Mouse (Mus musculus): ENCODE results near the gene Pnrc2. TPM values are rescaled to one million over a fixed set of nuclear protein-coding genes. Genes with fewer than 3 reads are reported as not detected.

Pnrc2 gene
- polyA plus RNA-seq, 1 experiment: 28.6 TPM

DNA sequence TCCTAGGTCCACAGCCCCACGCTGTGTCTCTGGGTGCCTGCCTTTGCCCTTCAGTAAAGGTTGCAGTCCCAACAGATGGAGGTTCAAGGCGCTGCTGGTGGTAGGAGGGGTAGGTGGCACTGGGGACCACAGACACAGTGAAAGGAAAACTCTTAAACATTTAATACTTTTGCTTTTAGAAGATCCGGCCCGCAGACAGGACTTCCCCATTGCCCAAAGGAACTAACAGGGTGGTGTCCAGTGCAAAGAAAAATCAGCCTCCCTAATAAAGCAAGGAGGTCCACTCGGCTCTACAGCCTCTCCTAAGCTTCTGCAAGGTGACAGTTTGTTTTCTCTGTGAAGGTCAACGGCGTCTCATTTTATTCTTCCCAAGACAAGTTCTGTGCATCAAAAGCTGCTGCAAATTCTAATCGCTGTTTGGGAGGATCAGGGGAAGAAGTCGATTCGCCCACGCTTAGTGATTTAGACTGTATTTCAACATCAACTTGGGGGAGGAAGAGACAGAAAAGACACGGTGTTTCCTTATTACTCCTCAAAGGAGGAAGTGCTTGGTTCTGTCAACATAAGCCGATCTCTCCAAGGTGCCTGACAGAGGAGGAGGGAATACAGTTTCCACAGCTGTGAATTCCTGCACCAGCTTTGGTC is 45.1 kb upstream of the Pnrc2 start:
- WGBS: 27% methylated on average over 13 of the region's 13 CpGs
- no peak for DNase-seq
- Histone ChIP-seq H3K27me3 (ENCODE audit: control insufficient read depth, insufficient read depth, low read length) (no peaks in the 10 kb centered on the region), H3K36me3 (ENCODE audit: control insufficient read depth, insufficient read depth, low read length) (no peaks in the 10 kb centered on the region; the same call in 1 of the 2 replicates), H3K4me1 (replicated peaks; ENCODE audit: control insufficient read depth, insufficient read depth, low read length) (peaks cover 8% of the 10 kb centered on the region), H3K4me3 (ENCODE audit: control insufficient read depth, insufficient read depth, low read length) (no peak overlapping the region), H3K27ac (ENCODE audit: control insufficient read depth, insufficient read depth, low read length) (no peak overlapping the region)
- TF ChIP-seq CTCF (IDR thresholded peaks at IDR 0.05; ENCODE audit: borderline replicate concordance, control insufficient read depth, extremely low read depth, insufficient read depth, low read length, poor library complexity) (no peak), POLR2A (IDR thresholded peaks at IDR 0.05; ENCODE audit: control insufficient read depth, extremely low read depth, insufficient read depth, low read length, poor library complexity) (no peak)

- Histone ChIP-seq H3K4me1 (replicated peaks; ENCODE audit: control insufficient read depth, insufficient read depth, low read length) (peaks cover 5% of the 10 kb centered on the region), H3K27me3 (ENCODE audit: control insufficient read depth, insufficient read depth, low read length) (no peaks in the 10 kb centered on the region), H3K4me3 (ENCODE audit: control insufficient read depth, insufficient read depth, low read length) (no peak overlapping the region), H3K27ac (ENCODE audit: control insufficient read depth, insufficient read depth, low read length) (no peak overlapping the region), H3K36me3 (ENCODE audit: control insufficient read depth, insufficient read depth, low read length) (no peaks in the 10 kb centered on the region; the same call in 1 of the 2 replicates)
- no peak for DNase-seq
- 69% methylated on average over 4 of the region's 4 CpGs for WGBS
- no peak for TF ChIP-seq POLR2A (IDR thresholded peaks at IDR 0.05; ENCODE audit: control insufficient read depth, extremely low read depth, insufficient read depth, low read length, poor library complexity)
These were observed 39.8 kb upstream of the Pnrc2 start for GRCm38 (mm10) chr4:135913433-135913832.

DNA sequence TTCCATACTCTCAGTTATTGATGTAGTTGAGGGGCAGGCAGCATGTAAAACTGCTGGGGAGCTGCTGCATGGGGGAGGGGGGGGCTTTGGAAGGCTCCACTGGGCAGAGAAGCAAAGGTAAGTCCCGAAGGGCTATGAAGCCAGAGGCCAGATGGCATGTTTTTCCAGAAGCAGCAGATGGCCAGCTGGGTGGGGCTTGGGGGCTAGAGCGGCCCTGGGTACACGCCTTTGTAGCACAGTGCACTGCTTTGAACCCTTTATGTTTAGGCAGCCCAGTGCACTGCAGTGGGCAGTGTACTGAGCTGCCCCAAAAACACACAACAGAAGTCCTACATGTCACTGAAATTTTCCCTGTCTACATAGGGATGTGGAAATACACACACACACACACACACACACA is 39.2 kb upstream of the Pnrc2 start:
- TF ChIP-seq POLR2A (IDR thresholded peaks at IDR 0.05; ENCODE audit: control insufficient read depth, extremely low read depth, insufficient read depth, low read length, poor library complexity) (no peak), CTCF (IDR thresholded peaks at IDR 0.05; ENCODE audit: borderline replicate concordance, control insufficient read depth, extremely low read depth, insufficient read depth, low read length, poor library complexity) (no peak)
- DNase-seq: no peak
- no peak overlapping the region for H3K4me3 ChIP-seq (ENCODE audit: control insufficient read depth, insufficient read depth, low read length)
- H3K4me1 ChIP-seq (replicated peaks; ENCODE audit: control insufficient read depth, insufficient read depth, low read length): peaks cover 5% of the 10 kb centered on the region
- no peak overlapping the region for H3K27ac ChIP-seq (ENCODE audit: control insufficient read depth, insufficient read depth, low read length)
- WGBS: 81% methylated on average over 3 of the region's 3 CpGs
- H3K27me3 ChIP-seq (ENCODE audit: control insufficient read depth, insufficient read depth, low read length): no peaks in the 10 kb centered on the region
- no peaks in the 10 kb centered on the region; the same call in 1 of the 2 replicates for H3K36me3 ChIP-seq (ENCODE audit: control insufficient read depth, insufficient read depth, low read length)

- Histone ChIP-seq H3K36me3 (ENCODE audit: control insufficient read depth, insufficient read depth, low read length) (no peaks in the 10 kb centered on the region; the same call in 1 of the 2 replicates), H3K27me3 (ENCODE audit: control insufficient read depth, insufficient read depth, low read length) (no peaks in the 10 kb centered on the region), H3K27ac (ENCODE audit: control insufficient read depth, insufficient read depth, low read length) (no peak overlapping the region), H3K4me3 (ENCODE audit: control insufficient read depth, insufficient read depth, low read length) (no peak overlapping the region), H3K4me1 (replicated peaks; ENCODE audit: control insufficient read depth, insufficient read depth, low read length) (peaks cover 5% of the 10 kb centered on the region)
- no peak for TF ChIP-seq POLR2A (IDR thresholded peaks at IDR 0.05; ENCODE audit: control insufficient read depth, extremely low read depth, insufficient read depth, low read length, poor library complexity)
- no peak for TF ChIP-seq CTCF (IDR thresholded peaks at IDR 0.05; ENCODE audit: borderline replicate concordance, control insufficient read depth, extremely low read depth, insufficient read depth, low read length, poor library complexity)
- DNase-seq: no peak
- WGBS: 89% methylated on average over 3 of the region's 3 CpGs
These were observed 38.5 kb upstream of the Pnrc2 start for GRCm38 (mm10) chr4:135912164-135912563.

DNA sequence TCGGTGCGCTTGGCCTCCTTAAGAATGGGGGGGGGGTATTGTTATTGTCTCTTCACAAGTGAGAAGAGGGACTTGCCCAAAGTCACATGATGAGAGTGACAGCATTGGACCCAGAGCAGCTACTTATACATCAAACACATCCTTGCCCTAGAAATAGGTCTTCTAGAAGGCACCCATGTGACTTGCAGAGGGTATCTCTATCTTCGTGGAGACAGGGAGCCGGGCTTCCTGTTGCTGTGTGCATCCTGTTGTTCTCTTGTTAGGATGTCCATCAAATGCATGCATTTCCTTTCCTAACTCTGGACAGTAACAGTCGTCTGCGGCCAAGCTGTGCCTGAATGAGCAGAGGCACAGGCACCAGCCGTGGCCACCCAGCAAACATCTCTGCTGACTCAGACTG is 37.9 kb upstream of the Pnrc2 start:
- DNase-seq: no peak
- no peak overlapping the region for H3K27ac ChIP-seq (ENCODE audit: control insufficient read depth, insufficient read depth, low read length)
- H3K4me3 ChIP-seq (ENCODE audit: control insufficient read depth, insufficient read depth, low read length): no peak overlapping the region
- no peaks in the 10 kb centered on the region for H3K27me3 ChIP-seq (ENCODE audit: control insufficient read depth, insufficient read depth, low read length)
- no peaks in the 10 kb centered on the region for H3K36me3 ChIP-seq (ENCODE audit: control insufficient read depth, insufficient read depth, low read length)
- no peak for TF ChIP-seq POLR2A (IDR thresholded peaks at IDR 0.05; ENCODE audit: control insufficient read depth, extremely low read depth, insufficient read depth, low read length, poor library complexity)
- TF ChIP-seq CTCF (IDR thresholded peaks at IDR 0.05; ENCODE audit: borderline replicate concordance, control insufficient read depth, extremely low read depth, insufficient read depth, low read length, poor library complexity): no peak
- 73% methylated on average over 7 of the region's 7 CpGs for WGBS
- H3K4me1 ChIP-seq (replicated peaks; ENCODE audit: control insufficient read depth, insufficient read depth, low read length): peaks cover 5% of the 10 kb centered on the region

- 87% methylated on average over 13 of the region's 13 CpGs for WGBS
- Histone ChIP-seq H3K36me3 (ENCODE audit: control insufficient read depth, insufficient read depth, low read length) (no peaks in the 10 kb centered on the region), H3K4me1 (replicated peaks; ENCODE audit: control insufficient read depth, insufficient read depth, low read length) (peaks cover 5% of the 10 kb centered on the region), H3K27me3 (ENCODE audit: control insufficient read depth, insufficient read depth, low read length) (no peaks in the 10 kb centered on the region), H3K4me3 (ENCODE audit: control insufficient read depth, insufficient read depth, low read length) (no peak overlapping the region), H3K27ac (ENCODE audit: control insufficient read depth, insufficient read depth, low read length) (no peak overlapping the region)
- TF ChIP-seq CTCF (IDR thresholded peaks at IDR 0.05; ENCODE audit: borderline replicate concordance, control insufficient read depth, extremely low read depth, insufficient read depth, low read length, poor library complexity) (no peak), POLR2A (IDR thresholded peaks at IDR 0.05; ENCODE audit: control insufficient read depth, extremely low read depth, insufficient read depth, low read length, poor library complexity) (no peak)
- no peak for DNase-seq
These were observed 35.8 kb upstream of the Pnrc2 start for GRCm38 (mm10) chr4:135909326-135910066.
